Mouse (Mus musculus) retina, postnatal 7 days (tissue): ENCODE data around the gene Jade3.
"Not testable (repeated sequence)": the region's sequence is repeated elsewhere in the genome, so short reads cannot be mapped to it uniquely, and the experiment has no call there.

Experiments used
- DNase-seq: peaks from one replicate; pipeline ENCODE4 v3.0.0-alpha.2; 2012; ENCODE audit warnings: low read depth, low spot score

The Jade3 gene

DNA sequence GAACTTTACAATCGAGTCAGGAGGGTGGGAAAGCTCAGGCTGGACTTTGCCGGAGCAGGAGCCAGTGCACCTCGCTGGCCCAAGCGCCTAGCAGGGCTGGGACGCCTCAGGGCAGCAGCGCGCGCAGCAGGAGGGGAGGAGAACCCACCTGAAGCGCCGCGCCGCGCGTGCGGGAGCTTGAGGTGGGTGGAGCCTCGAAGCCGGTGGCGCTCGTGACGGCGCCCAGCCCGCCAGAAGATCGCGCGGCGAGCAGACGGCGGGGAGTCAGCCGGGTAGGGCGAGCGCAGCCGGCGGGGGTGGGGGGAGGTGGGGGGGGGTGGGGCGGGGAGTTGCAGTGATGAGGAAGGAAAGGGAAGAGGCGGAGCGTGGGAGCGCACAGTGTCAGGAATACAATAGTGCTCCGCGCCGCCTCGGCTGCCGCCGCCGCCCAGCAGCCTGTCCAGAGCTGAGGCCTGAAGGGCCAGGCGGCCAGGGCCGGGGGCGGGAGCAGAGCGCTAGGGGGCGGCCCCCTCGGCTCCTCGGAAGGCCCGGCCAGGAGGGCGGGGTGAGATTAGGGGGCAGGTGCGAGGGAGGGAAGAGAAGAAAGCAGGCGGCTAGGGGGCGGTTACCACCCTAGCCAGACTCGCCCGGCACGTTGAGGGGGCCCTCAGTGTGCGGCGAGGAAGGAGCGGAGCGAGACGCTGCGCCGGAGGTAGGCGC lies at the start of gene Jade3:
Gene Jade3 (plus strand): TSS at position 549 of the 699 bp plus-strand sequence.
- peak; percentile 73 for DNase-seq

GRCm38 (mm10) chrX:20379347-20380014 lies 46.0 kb upstream of the Jade3 start:
- no peak for DNase-seq

DNA sequence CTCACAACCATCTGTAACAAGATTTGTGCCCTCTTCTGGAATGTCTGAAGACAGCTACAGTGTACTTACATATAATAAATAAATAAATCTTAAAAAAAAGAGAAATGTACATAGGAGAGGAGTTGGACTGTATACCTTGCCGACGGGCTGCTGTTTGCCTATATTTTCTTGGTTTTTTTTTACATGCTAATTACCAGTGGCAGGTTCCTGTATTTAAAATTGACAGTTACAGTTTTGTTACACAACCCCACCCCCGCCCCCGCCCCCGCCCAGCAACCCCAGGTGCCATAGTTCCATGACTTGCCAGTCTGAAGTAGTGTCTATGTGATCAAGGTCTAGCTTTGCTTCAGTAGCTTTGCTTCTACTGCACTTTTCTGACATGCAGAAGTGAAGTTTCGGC lies 43.2 kb upstream of the Jade3 start:
- DNase-seq, result no peak

- DNase-seq, result no peak
Measured at GRCm38 (mm10) chrX:20387006-20387405, 38.5 kb upstream of the Jade3 start.

DNA sequence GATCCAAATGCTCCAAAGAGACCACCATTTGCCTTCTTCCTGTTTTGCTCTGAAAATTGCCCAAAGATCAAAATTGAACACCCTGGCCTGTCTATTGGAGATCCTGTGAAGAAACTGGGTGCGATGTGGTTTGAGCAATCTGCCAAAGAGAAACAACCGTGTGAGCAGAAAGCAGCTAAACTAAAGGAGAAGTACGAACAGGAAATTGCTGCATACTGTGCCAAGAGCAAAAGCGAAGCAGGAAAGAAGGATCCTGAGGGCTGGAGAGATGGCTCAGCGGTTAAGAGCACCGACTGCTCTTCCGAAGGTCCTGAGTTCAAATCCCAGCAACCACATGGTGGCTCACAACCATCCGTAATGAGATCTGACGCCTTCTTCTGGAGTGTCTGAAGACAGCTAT lies 33.5 kb upstream of the Jade3 start:
- not testable (repeated sequence) for DNase-seq

DNA sequence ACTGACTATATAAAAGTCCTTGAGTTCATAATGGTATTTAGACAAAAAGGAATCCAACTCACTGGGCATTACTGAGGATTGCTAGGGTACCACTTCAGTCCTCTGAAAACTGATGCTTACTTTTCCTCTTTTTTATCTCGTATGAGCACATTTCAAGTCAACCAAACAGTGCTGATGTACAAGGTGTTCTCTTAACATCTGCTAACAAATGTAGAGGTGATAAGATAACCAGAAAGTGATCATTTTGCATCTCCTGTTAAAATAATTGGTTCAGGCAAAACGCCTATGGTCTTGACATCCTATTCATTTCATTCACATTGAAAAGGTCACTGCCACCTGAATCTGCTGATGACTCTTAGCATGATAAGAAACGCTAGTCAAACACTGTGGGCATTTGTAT lies 32.5 kb upstream of the Jade3 start:
- DNase-seq, result no peak

DNA sequence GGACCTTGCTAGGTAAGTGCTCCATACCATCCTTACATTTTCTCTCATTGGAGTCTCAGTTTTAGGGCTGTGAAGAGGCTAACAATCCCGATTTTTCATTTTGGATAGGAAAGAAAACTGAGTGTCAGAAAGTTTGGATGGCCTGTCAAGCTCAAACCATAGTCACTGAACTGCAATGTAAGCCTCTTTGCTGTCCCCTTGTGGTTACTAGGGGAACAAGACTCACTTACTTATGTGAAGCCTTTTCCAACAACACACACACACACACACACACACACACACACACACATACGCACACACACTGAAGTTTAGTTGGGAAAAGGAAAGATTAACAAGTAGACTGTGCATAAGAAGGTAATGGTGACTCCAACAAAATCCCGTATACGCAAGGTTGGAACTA lies 21.4 kb upstream of the Jade3 start:
- no peak for DNase-seq

DNA sequence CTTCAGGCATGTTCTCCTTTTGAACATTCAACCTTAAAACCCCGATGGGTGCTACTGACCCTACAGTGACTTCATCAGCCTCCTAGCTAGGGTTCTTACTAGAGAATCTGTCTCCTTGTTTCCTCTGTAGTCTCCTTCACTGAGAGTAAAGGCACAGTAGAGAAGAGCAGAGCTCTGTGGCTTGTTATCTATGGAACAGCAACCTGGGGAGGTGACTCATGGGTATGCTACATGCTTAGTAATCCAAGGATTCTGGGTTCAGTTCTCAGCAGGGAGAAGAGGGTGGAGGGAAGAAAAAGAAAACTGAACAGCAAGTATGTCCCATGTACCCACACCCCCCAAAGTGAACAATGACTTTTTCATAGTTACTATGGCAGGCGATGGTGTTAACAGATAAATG lies 18.6 kb upstream of the Jade3 start:
- DNase-seq, result no peak

DNA sequence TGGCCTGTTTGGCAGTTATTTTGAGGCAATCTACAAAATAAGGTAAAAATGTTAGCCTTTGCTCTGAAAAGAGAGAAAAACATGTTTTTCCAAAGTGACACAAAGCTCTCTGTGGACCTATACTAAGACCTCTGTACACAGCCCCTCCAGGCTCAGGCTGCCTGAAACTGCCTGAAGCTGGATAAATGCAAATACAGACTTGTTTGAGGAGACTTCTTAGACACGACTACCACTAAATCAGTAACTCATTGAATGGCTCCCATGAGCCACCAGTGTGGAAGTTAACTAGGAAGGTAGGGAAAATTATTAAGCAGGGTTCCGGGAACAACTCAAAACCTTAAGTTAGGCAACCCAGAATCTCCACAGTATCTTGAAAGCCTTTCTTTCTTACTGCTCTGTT lies 17.8 kb upstream of the Jade3 start:
- DNase-seq, result no peak

- DNase-seq, result no peak
Measured at GRCm38 (mm10) chrX:20411382-20411781, 14.1 kb upstream of the Jade3 start.

- DNase-seq, result no peak
Measured at GRCm38 (mm10) chrX:20412221-20412620, 13.3 kb upstream of the Jade3 start.

GRCm38 (mm10) chrX:20414885-20415622 lies 10.4 kb upstream of the Jade3 start:
- DNase-seq, result no peak

GRCm38 (mm10) chrX:20418461-20418860 lies 7.0 kb upstream of the Jade3 start:
- DNase-seq, result no peak

DNA sequence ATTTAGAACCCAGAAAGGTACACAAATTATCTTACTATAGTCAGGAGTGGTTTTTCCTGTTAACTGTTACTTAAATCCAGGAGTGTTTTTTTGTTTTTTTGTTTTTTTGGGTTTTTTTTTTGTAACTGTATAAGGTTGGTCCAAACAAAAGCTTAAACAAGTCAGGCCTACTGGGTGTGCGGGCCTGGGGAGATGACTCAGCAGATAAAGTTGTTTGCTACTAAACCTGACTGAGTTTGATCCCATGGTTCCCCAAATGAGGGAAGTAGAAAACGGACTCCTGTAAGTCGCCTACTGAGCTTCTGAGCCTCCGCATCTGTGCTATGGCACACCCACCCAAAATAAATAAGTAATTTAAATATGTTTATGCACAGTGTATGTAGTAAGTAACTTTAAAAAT lies 6.0 kb upstream of the Jade3 start:
- DNase-seq, result no peak

- DNase-seq, result peak; percentile 9
Measured at GRCm38 (mm10) chrX:20425839-20426449, 456 bp downstream of the Jade3 start.

DNA sequence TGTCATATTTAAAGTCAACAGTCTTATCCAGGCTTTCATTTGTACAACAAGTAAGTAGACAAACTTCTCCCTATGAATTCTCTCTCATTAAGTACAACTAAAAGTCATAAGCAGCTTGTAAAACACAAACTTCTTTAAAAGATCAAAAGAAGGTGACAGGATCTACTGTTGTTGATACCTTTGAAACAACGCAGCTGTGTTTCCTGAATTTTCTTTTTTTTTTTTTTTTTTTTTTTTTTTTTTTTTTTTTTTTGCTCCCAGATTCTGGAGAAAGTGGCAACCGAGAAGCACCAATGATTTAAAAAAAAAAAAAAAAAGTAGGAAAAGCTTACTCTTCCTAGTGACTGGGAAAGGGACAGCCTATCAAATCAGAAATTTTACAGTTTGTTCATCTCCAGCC lies 57.7 kb downstream of the Jade3 start:
- DNase-seq, result no peak

DNA sequence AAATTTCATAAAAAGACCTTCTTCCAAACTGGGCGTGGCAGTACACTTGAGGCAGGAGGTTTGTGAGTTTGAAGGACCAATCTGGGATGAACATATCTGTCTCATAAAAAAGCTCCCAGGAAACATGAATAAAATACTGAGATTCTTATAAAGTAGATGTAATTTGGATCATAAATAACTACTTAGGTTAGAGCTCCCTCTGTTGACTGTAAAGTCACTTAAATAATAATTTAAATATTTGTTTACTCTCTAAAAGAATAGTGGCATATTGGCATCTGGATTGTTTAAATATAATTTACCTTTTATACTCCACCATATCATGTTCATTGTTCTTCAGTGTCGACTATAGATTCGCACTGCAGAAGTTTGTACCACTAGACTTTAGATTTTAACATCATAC lies 72.2 kb downstream of the Jade3 start:
- DNase-seq, result no peak

DNA sequence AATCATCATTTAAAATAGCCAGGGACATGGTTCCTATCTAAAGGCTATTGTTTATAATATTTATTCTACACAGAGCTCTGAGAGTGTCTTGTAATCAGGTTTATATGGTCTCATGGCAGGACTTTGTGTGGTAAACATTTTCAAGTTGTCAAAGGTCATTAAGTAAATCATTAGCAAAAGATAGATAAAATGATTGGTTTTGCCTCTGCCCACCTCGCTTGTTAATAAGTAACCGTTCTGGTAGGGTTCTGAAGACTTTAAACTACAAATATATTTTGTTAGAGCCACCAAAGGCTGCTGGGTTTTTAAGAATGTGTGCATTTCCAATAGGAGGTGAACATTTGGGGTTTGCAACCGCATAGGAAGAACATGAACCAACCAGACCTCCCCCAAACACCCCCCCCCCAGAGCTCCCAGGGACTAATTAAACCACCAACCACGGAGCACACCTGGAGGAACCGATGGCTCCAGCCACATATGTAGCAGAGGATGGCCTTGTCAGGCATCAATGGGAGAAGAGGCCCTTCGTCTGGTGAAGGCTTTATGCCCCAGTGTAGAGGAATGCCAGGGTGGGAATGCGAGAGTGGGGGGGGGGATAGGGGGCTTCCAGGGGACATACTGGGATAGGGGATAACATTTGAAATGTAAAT lies 94.9 kb downstream of the Jade3 start:
- DNase-seq, result no peak

- DNase-seq, result no peak
Measured at GRCm38 (mm10) chrX:20521578-20521977, 96.1 kb downstream of the Jade3 start.

DNA sequence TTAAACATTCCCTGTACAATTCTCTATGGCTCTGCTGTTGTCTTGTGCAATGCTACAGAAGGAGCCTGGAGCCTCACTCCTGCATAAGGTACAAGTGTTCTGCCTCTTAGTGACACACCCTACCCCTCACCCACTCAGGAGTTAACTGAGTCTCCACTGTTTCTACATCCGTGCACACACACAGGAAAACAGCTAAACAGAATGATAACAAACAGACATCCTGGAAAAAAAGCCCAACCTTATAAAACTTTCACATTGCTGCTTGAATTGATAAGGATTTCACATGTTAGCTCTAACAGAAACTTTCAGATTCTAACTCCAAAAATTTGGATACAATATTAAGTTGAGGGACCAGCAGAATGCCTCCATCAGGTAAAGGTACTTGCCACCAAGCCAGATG lies 107.1 kb downstream of the Jade3 start:
- no peak for DNase-seq

DNA sequence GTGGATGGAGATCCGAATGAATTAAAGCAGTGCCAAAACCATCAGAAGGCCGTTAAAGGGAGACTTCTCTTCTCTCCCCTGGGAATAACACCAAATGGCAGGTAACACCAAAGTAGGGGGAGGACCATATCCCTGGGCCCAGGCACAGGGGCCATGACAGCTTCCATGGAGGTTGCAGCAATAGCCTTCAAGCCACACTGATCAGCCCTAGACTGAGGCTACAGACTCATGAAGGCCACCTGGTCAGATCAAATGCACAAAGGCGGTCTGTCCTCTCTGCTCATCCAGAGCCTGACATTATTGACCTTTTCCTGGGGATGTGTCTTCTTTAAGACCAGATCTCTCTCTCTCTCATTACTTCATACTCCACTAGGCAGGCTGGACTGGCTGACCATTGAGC lies 118.4 kb downstream of the Jade3 start:
- DNase-seq, result no peak

- no peak for DNase-seq
Measured at GRCm38 (mm10) chrX:20547609-20548008, 122.1 kb downstream of the Jade3 start.
